Mouse (Mus musculus) G1E (cell line): Measurements from ENCODE around the gene Tcaf3. TPM values are rescaled to one million over a fixed set of nuclear protein-coding genes. Genes with fewer than 3 reads are reported as not detected.

ENCODE experiments used
- ATAC-seq: 2 replicates; pipeline ENCODE4 v1.8.0; 2016; ENCODE audit warnings: mild to moderate bottlenecking; ENCODE audit not compliant: insufficient number of reproducible peaks, poor library complexity, low FRiP score, severe bottlenecking; ENCODE audit errors: extremely low read depth
- DNase-seq: peaks from one replicate; pipeline ENCODE4 v3.0.0; 2012; ENCODE audit warnings: low spot score
- H3K27me3 ChIP-seq: 2 replicates; pipeline ENCODE4 v1.6.1; 2012; ENCODE audit warnings: mild to moderate bottlenecking, low read length, inconsistent platforms; ENCODE audit not compliant: insufficient read depth
- H3K36me3 ChIP-seq: replicated peaks from 2 replicates; pipeline ENCODE3; 2012; ENCODE audit warnings: mild to moderate bottlenecking, inconsistent platforms
- H3K4me1 ChIP-seq: 2 replicates; pipeline ENCODE4 v1.6.1; 2012; ENCODE audit warnings: low read depth, low read length, inconsistent platforms, mixed read lengths; ENCODE audit not compliant: insufficient read depth
- H3K4me3 ChIP-seq: 2 replicates; pipeline ENCODE4 v1.5.1; 2012; ENCODE audit warnings: low read depth, mild to moderate bottlenecking, inconsistent platforms, low read length, moderate library complexity, mixed read lengths
- H3K9me3 ChIP-seq: replicated peaks from 2 replicates; pipeline ENCODE4 v1.6.1; 2012; ENCODE audit warnings: inconsistent platforms
- CTCF ChIP-seq: IDR thresholded peaks from 2 replicates; pipeline ENCODE4 v1.5.1; 2012; ENCODE audit warnings: low read depth, low read length, inconsistent platforms, mixed read lengths
- GATA1 ChIP-seq: IDR thresholded peaks from 2 replicates; pipeline ENCODE4 v1.6.1; 2012; ENCODE audit warnings: borderline replicate concordance, low read length, inconsistent platforms, mixed read lengths
- GATA2 ChIP-seq: IDR thresholded peaks from 2 replicates; pipeline ENCODE4 v1.6.1; 2012; ENCODE audit warnings: low read depth, low read length, inconsistent platforms, borderline replicate concordance
- POLR2AphosphoS5 ChIP-seq: IDR thresholded peaks from 2 replicates; pipeline ENCODE4 v1.6.1; 2012; ENCODE audit warnings: low read depth, low read length, inconsistent platforms; ENCODE audit not compliant: insufficient replicate concordance
- TAL1 ChIP-seq: conservative IDR thresholded peaks from 2 replicates; pipeline ENCODE4 v1.6.1; 2012; ENCODE audit warnings: low read depth, low read length, inconsistent platforms, mixed read lengths
- polyA plus RNA-seq: library from polyadenylated mRNA; stranded (reverse); fragments of >175 nt; gene quantifications from 2 replicates; pipeline ENCODE4 v1.2.3, GENCODE M21; 2012
- total RNA-seq, 2 experiments: library from RNA; stranded (forward) in 1 of 2; stranded (reverse) in 1 of 2; fragments of 200-1000 nt in 1 of 2; fragments of >200 nt in 1 of 2; fragmentation: Nextera tagmentation in 1 of 2; gene quantifications; 2 replicates each; pipeline ENCODE4 v1.2.3; 2014 to 2017

Gene Tcaf3
- total and polyA plus RNA-seq, 3 experiments, result 0.16 TPM; not detected in 2

GRCm38 (mm10) chr6:42577433-42577832, 20.1 kb downstream of the Tcaf3 start:
- no peak for TF ChIP-seq POLR2AphosphoS5
- no peak for TF ChIP-seq TAL1
- no peak for TF ChIP-seq GATA1
- no peak for TF ChIP-seq CTCF
- H3K9me3 ChIP-seq, result no peaks in the 10 kb centered on the region
- H3K27me3 ChIP-seq, result no peaks in the 10 kb centered on the region
- ATAC-seq (no peak), DNase-seq (no peak)
- H3K4me1 ChIP-seq, result no peaks in the 10 kb centered on the region
- H3K4me3 ChIP-seq, result no peak overlapping the region
- no peaks in the 10 kb centered on the region for H3K36me3 ChIP-seq

- Histone ChIP-seq H3K36me3 (no peaks in the 10 kb centered on the region), H3K27me3 (no peaks in the 10 kb centered on the region), H3K4me3 (no peak overlapping the region), H3K9me3 (no peaks in the 10 kb centered on the region), H3K4me1 (no peaks in the 10 kb centered on the region)
- TF ChIP-seq CTCF (no peak), TAL1 (no peak), POLR2AphosphoS5 (no peak), GATA1 (no peak), GATA2 (no peak)
- DNase-seq (no peak), ATAC-seq (no peak)
These were observed 29.3 kb downstream of the Tcaf3 start for GRCm38 (mm10) chr6:42568205-42568604.

- TF ChIP-seq GATA1, result no peak
- TF ChIP-seq POLR2AphosphoS5, result no peak
- no peak for TF ChIP-seq CTCF
- TF ChIP-seq GATA2, result no peak
- TF ChIP-seq TAL1, result no peak
These were observed 31.4 kb downstream of the Tcaf3 start for GRCm38 (mm10) chr6:42566076-42566598.

GRCm38 (mm10) chr6:42562280-42562679, 35.2 kb downstream of the Tcaf3 start:
- Histone ChIP-seq H3K36me3 (no peaks in the 10 kb centered on the region), H3K9me3 (no peaks in the 10 kb centered on the region), H3K27me3 (no peaks in the 10 kb centered on the region), H3K4me3 (no peak overlapping the region), H3K4me1 (no peaks in the 10 kb centered on the region)
- TF ChIP-seq GATA2, result no peak
- no peak for TF ChIP-seq POLR2AphosphoS5
- TF ChIP-seq CTCF, result no peak
- TF ChIP-seq TAL1, result no peak
- no peak for TF ChIP-seq GATA1
- DNase-seq, result no peak
- ATAC-seq, result no peak

More at GRCm38 (mm10) chr6:42566076-42566598, 31.4 kb downstream of the Tcaf3 start:
- Histone ChIP-seq H3K36me3 (no peaks in the 10 kb centered on the region), H3K4me3 (no peak overlapping the region), H3K4me1 (no peaks in the 10 kb centered on the region), H3K27me3 (no peaks in the 10 kb centered on the region), H3K9me3 (no peaks in the 10 kb centered on the region)
- ATAC-seq (no peak), DNase-seq (no peak)

- Histone ChIP-seq H3K27me3 (no peaks in the 10 kb centered on the region), H3K4me3 (no peak overlapping the region), H3K36me3 (no peaks in the 10 kb centered on the region), H3K9me3 (no peaks in the 10 kb centered on the region), H3K4me1 (no peaks in the 10 kb centered on the region)
- TF ChIP-seq CTCF (no peak), TAL1 (no peak), GATA2 (no peak), GATA1 (no peak), POLR2AphosphoS5 (no peak)
- DNase-seq, result no peak
- ATAC-seq, result no peak
These were observed 36.6 kb downstream of the Tcaf3 start for GRCm38 (mm10) chr6:42560885-42561284.

- H3K4me3 ChIP-seq, result no peak overlapping the region
- H3K9me3 ChIP-seq, result no peaks in the 10 kb centered on the region
- DNase-seq (no peak), ATAC-seq (no peak)
- H3K4me1 ChIP-seq, result no peaks in the 10 kb centered on the region
- TF ChIP-seq CTCF, result no peak
- no peak for TF ChIP-seq TAL1
- TF ChIP-seq POLR2AphosphoS5, result no peak
- peaks cover 4% of the 10 kb centered on the region; the same call in 1 of the 2 replicates for H3K27me3 ChIP-seq
- H3K36me3 ChIP-seq, result no peaks in the 10 kb centered on the region
These were observed 38.9 kb downstream of the Tcaf3 start for GRCm38 (mm10) chr6:42558641-42559040.
